Mouse (Mus musculus) left cerebral cortex, postnatal 4 days (tissue): Measurements from ENCODE around the gene Wdtc1. TPM values are rescaled to one million over a fixed set of nuclear protein-coding genes. Genes with fewer than 3 reads are reported as not detected.

Experiments
- DNase-seq: peaks from one replicate; pipeline ENCODE4 v3.0.0-alpha.2; 2022
- intact Hi-C: fragments of 180-260 bp; cut with DNase I; formaldehyde crosslinking; loops from one replicate; pipeline ENCODE4 v1.15.1; 2025
- microRNA-seq: library from miRNA; unstranded; fragments of <30 nt; microRNA quantifications from one replicate; pipeline ENCODE4 v1.2.0, GENCODE M21; 2022
- total RNA-seq, 2 experiments: library from RNA; stranded (reverse); gene quantifications; 2 replicates each; pipeline ENCODE4 v1.2.3; 2021

Wdtc1 gene
- total RNA-seq, 2 experiments from 2014 or later = 52.0 to 52.9 TPM

GRCm38 (mm10) chr4:133261641-133262374 lies 91.5 kb downstream of the Wdtc1 start:
- no peak for DNase-seq
- intact Hi-C loops = no loop called here

GRCm38 (mm10) chr4:133257798-133258408 lies 95.4 kb downstream of the Wdtc1 start:
- intact Hi-C loops = no loop called here
- no peak for DNase-seq

GRCm38 (mm10) chr4:133257230-133257629 lies 96.1 kb downstream of the Wdtc1 start:
- no peak for DNase-seq
- intact Hi-C loops = no loop called here

GRCm38 (mm10) chr4:133256820-133257219 lies 96.5 kb downstream of the Wdtc1 start:
- intact Hi-C loops = no loop called here
- DNase-seq = no peak

GRCm38 (mm10) chr4:133255392-133255791 lies 97.9 kb downstream of the Wdtc1 start:
- no peak for DNase-seq
- intact Hi-C loops = no loop called here

GRCm38 (mm10) chr4:133253412-133253811 lies 99.9 kb downstream of the Wdtc1 start:
- intact Hi-C loops = no loop called here
- no peak for DNase-seq

GRCm38 (mm10) chr4:133252089-133252488 lies 101.2 kb downstream of the Wdtc1 start:
- intact Hi-C loops = no loop called here
- no peak for DNase-seq

- intact Hi-C loops = no loop called here
- DNase-seq = no peak
Observed at GRCm38 (mm10) chr4:133251214-133251613, 102.1 kb downstream of the Wdtc1 start.

GRCm38 (mm10) chr4:133250609-133251008 lies 102.7 kb downstream of the Wdtc1 start:
- intact Hi-C loops = no loop called here

GRCm38 (mm10) chr4:133247806-133248449 lies 105.4 kb downstream of the Wdtc1 start:
- DNase-seq = no peak
- intact Hi-C loops = no loop called here

More at GRCm38 (mm10) chr4:133250609-133251008, 102.7 kb downstream of the Wdtc1 start:
- DNase-seq = peak; percentile 87

GRCm38 (mm10) chr4:133247072-133247471 lies 106.2 kb downstream of the Wdtc1 start:
- intact Hi-C loops = no loop called here
- DNase-seq = no peak

- intact Hi-C loops = no loop called here
- DNase-seq = no peak
Observed at GRCm38 (mm10) chr4:133244289-133244688, 109.0 kb downstream of the Wdtc1 start.

- DNase-seq = no peak
- intact Hi-C loops = no loop called here
Observed at GRCm38 (mm10) chr4:133243538-133243937, 109.7 kb downstream of the Wdtc1 start.

- intact Hi-C loops = no loop called here
- DNase-seq = no peak
Observed at GRCm38 (mm10) chr4:133242710-133243109, 110.6 kb downstream of the Wdtc1 start.

Small RNA genes within 50 kb of the gene (microRNA-seq; reads per million reads assigned to microRNA genes)
- gene Mir5122 = 5.7 reads per million, percentile 14 among the genes with 10 or more reads in this experiment

Other genes starting within 250 kb of the Wdtc1 start
- gene Wasf2, start 223.0 kb downstream of the Wdtc1 start, total RNA-seq = 10 to 100 TPM; 34.0 to 35.7 TPM
- gene Cd164l2, start 141.3 kb downstream of the Wdtc1 start, total RNA-seq = 1 to 10 TPM in 1 of 2 experiments, under 1 TPM in 1; 0.72 to 1.8 TPM
- gene Gpr3, start 140.9 kb downstream of the Wdtc1 start, total RNA-seq = 1 to 10 TPM; 2.0 to 2.1 TPM
- gene Map3k6, start 112.7 kb downstream of the Wdtc1 start, total RNA-seq = 1 to 10 TPM; 3.0 to 3.3 TPM
- gene Sytl1, start 90.4 kb downstream of the Wdtc1 start, total RNA-seq = under 1 TPM; 0.42 to 0.44 TPM
- 10 to 100 TPM; 73.7 to 74.9 TPM for gene Tmem222, start 75.7 kb downstream of the Wdtc1 start, total RNA-seq
- 10 to 100 TPM; 30.4 to 36.2 TPM for gene Slc9a1, start 16.2 kb upstream of the Wdtc1 start, total RNA-seq
- gene Tent5b, start 126.7 kb upstream of the Wdtc1 start, total RNA-seq = not detected
- gene Trnp1, start 145.1 kb upstream of the Wdtc1 start, total RNA-seq = 10 to 100 TPM; 49.4 to 54.1 TPM
- under 1 TPM in 1 of 2 experiments, not detected in 1; 0.46 TPM for gene Kdf1, start 165.5 kb upstream of the Wdtc1 start, total RNA-seq
- gene Nudc, start 192.5 kb upstream of the Wdtc1 start, total RNA-seq = 100 to 1,000 TPM; 119 to 121 TPM
- gene Nr0b2, start 199.9 kb upstream of the Wdtc1 start, total RNA-seq = not detected
- 10 to 100 TPM in 1 of 2 experiments, 1 to 10 TPM in 1; 6.2 to 10.0 TPM for gene Gpatch3, start 221.3 kb upstream of the Wdtc1 start, total RNA-seq
- 10 to 100 TPM; 11.2 to 14.6 TPM for gene Gpn2, start 230.9 kb upstream of the Wdtc1 start, total RNA-seq
- 1 to 10 TPM; 1.9 to 2.2 TPM for gene Sfn, start 248.7 kb upstream of the Wdtc1 start, total RNA-seq